26 mouse cellular contexts compared by ENCODE assay signal in the genomic region with DNA sequence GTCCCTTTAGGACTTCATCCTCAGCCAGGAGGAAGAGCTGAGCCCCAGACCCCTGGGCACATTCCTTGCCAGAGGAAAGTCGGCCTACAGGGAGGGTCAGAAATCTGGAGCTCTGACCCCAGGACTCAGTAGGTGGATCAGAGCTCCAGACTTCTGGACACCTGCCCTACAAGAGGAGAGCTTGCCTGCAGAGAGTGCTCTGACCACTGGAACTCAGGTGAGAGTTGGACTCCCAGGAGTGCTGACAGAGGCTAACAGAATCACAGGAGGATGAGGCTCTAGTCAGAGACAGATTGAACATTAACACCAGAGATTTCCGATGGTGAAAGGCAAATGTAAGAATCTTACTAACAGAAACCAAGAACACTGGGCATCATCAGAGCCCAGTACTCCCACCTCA. TPM values are rescaled to one million over a fixed set of nuclear protein-coding genes. Genes with fewer than 3 reads are reported as not detected.
"Had no signal": no experiment of that assay in that cellular context is flagged by ENCODE, and none has a peak within 500 bp of the region (broad histone marks: within the 10 kb centered on the region; RNA-seq: fewer than 3 reads in every experiment).

No protein-coding gene starts in this region.

RNA-seq across cellular contexts. Expression of a gene that starts 14.4 kb away (rescaled TPM):
- polyA plus RNA-seq: heart, embryonic 11.5 days; heart, embryonic 12.5 days; heart, embryonic 13.5 days; heart, embryonic 14.5 days; heart, embryonic 15.5 days; heart, postnatal 0 days; hindbrain, embryonic 10.5 days; hindbrain, embryonic 12.5 days; hindbrain, embryonic 13.5 days; hindbrain, embryonic 14.5 days; hindbrain, embryonic 15.5 days; hindbrain, embryonic 16.5 days; hindbrain, postnatal 0 days; inflammation-experienced regulatory T-cells, adult 6 months had no signal

RNA-seq across cellular contexts. Expression of a gene that starts 32.9 kb away (rescaled TPM):
- polyA plus RNA-seq: heart, embryonic 10.5 days; heart, embryonic 11.5 days; heart, embryonic 12.5 days; heart, embryonic 13.5 days; heart, embryonic 14.5 days; heart, embryonic 15.5 days; heart, embryonic 16.5 days; heart, postnatal 0 days; hindbrain, embryonic 10.5 days; hindbrain, embryonic 11.5 days; hindbrain, embryonic 12.5 days; hindbrain, embryonic 13.5 days; hindbrain, embryonic 14.5 days; hindbrain, embryonic 15.5 days; hindbrain, embryonic 16.5 days; hindbrain, postnatal 0 days; inflammation-experienced regulatory T-cells, adult 6 months; intestine, embryonic 14.5 days; intestine, embryonic 15.5 days; intestine, embryonic 16.5 days; intestine, postnatal 0 days; kidney, embryonic 14.5 days; kidney, embryonic 15.5 days; kidney, embryonic 16.5 days; kidney, postnatal 0 days; large intestine, adult 2 months had no signal

RNA-seq across cellular contexts. Expression of a gene that starts 37.0 kb away (rescaled TPM):
- polyA plus RNA-seq: heart, embryonic 10.5 days; heart, embryonic 11.5 days; heart, embryonic 12.5 days; heart, embryonic 13.5 days; heart, embryonic 14.5 days; heart, embryonic 15.5 days; heart, embryonic 16.5 days; heart, postnatal 0 days; hindbrain, embryonic 10.5 days; hindbrain, embryonic 11.5 days; hindbrain, embryonic 12.5 days; hindbrain, embryonic 13.5 days; hindbrain, embryonic 14.5 days; hindbrain, embryonic 15.5 days; hindbrain, embryonic 16.5 days; hindbrain, postnatal 0 days; inflammation-experienced regulatory T-cells, adult 6 months; intestine, embryonic 14.5 days; intestine, embryonic 15.5 days; intestine, embryonic 16.5 days; intestine, postnatal 0 days; kidney, embryonic 14.5 days; kidney, embryonic 15.5 days; kidney, embryonic 16.5 days; kidney, postnatal 0 days; large intestine, adult 2 months had no signal

RNA-seq across cellular contexts. Expression of a gene that starts 41.5 kb away (rescaled TPM):
- polyA plus RNA-seq: heart, embryonic 10.5 days; heart, embryonic 11.5 days; heart, embryonic 12.5 days; heart, embryonic 13.5 days; heart, embryonic 14.5 days; heart, embryonic 15.5 days; heart, embryonic 16.5 days; heart, postnatal 0 days; hindbrain, embryonic 10.5 days; hindbrain, embryonic 11.5 days; hindbrain, embryonic 12.5 days; hindbrain, embryonic 13.5 days; hindbrain, embryonic 14.5 days; hindbrain, embryonic 15.5 days; hindbrain, embryonic 16.5 days; inflammation-experienced regulatory T-cells, adult 6 months; intestine, embryonic 14.5 days; intestine, embryonic 15.5 days; intestine, embryonic 16.5 days; intestine, postnatal 0 days; kidney, embryonic 14.5 days; kidney, embryonic 15.5 days; kidney, embryonic 16.5 days; kidney, postnatal 0 days; large intestine, adult 2 months had no signal

RNA-seq across cellular contexts. Expression of a gene that starts 45.3 kb away (rescaled TPM):
- polyA plus RNA-seq: heart, embryonic 10.5 days; heart, embryonic 11.5 days; heart, embryonic 12.5 days; heart, embryonic 13.5 days; heart, embryonic 14.5 days; heart, embryonic 15.5 days; heart, postnatal 0 days; hindbrain, embryonic 10.5 days; hindbrain, embryonic 11.5 days; hindbrain, embryonic 12.5 days; hindbrain, embryonic 13.5 days; hindbrain, embryonic 14.5 days; hindbrain, embryonic 15.5 days; hindbrain, embryonic 16.5 days; hindbrain, postnatal 0 days had no signal
